Mouse (Mus musculus): ENCODE data around the gene H2-Ab1. TPM values are rescaled to one million over a fixed set of nuclear protein-coding genes. Genes with fewer than 3 reads are reported as not detected.

Gene H2-Ab1
- polyA plus RNA-seq, 1 experiment from 2014 or later: 1.1 TPM

- Histone ChIP-seq H3K27ac (ENCODE audit: low read length) (no peak overlapping the region), H3K4me2 (ENCODE audit: low read length) (no peak overlapping the region), H3K4me3 (ENCODE audit: low read depth, low read length) (no peak overlapping the region), H3K4me1 (ENCODE audit: control insufficient read depth, insufficient read depth, low read length) (0 out of 2 replicates have a peak, but pooled peaks cover 3% of the 10 kb centered on the region), H3K36me3 (ENCODE audit: control insufficient read depth, insufficient read depth, low read length) (no peaks in the 10 kb centered on the region), H3K27me3 (ENCODE audit: control insufficient read depth, insufficient read depth, low read depth, low read length) (no peaks in the 10 kb centered on the region), H3K9ac (ENCODE audit: low read depth, low read length) (no peak overlapping the region), H3K9me3 (replicated peaks; ENCODE audit: control insufficient read depth, low read length, poor library complexity, severe bottlenecking) (no peaks in the 10 kb centered on the region)
- WGBS: 36% methylated on average over 3 of the region's 3 CpGs
- ATAC-seq: no peak
Measured at GRCm38 (mm10) chr17:34313393-34313792, 55.9 kb downstream of the H2-Ab1 start.

- no peak overlapping the region for H3K27ac ChIP-seq (ENCODE audit: low read length)
- H3K36me3 ChIP-seq (ENCODE audit: control insufficient read depth, insufficient read depth, low read length): no peaks in the 10 kb centered on the region
- no peak overlapping the region for H3K9ac ChIP-seq (ENCODE audit: low read depth, low read length)
- H3K4me2 ChIP-seq (ENCODE audit: low read length): no peak overlapping the region
- H3K4me1 ChIP-seq (ENCODE audit: control insufficient read depth, insufficient read depth, low read length): 0 out of 2 replicates have a peak, but pooled peaks cover under 1% of the 10 kb centered on the region
- no peak for ATAC-seq
- H3K27me3 ChIP-seq (ENCODE audit: control insufficient read depth, insufficient read depth, low read depth, low read length): no peaks in the 10 kb centered on the region
- H3K9me3 ChIP-seq (replicated peaks; ENCODE audit: control insufficient read depth, low read length, poor library complexity, severe bottlenecking): no peaks in the 10 kb centered on the region
- WGBS: 69% methylated on average over 9 of the region's 9 CpGs
- H3K4me3 ChIP-seq (ENCODE audit: low read depth, low read length): no peak overlapping the region
Measured at GRCm38 (mm10) chr17:34314286-34314685, 56.8 kb downstream of the H2-Ab1 start.

GRCm38 (mm10) chr17:34315512-34315911 lies 58.0 kb downstream of the H2-Ab1 start:
- no peak overlapping the region for H3K27ac ChIP-seq (ENCODE audit: low read length)
- H3K36me3 ChIP-seq (ENCODE audit: control insufficient read depth, insufficient read depth, low read length): no peaks in the 10 kb centered on the region
- no peak overlapping the region for H3K9ac ChIP-seq (ENCODE audit: low read depth, low read length)
- H3K9me3 ChIP-seq (replicated peaks; ENCODE audit: control insufficient read depth, low read length, poor library complexity, severe bottlenecking): no peaks in the 10 kb centered on the region
- no peaks in the 10 kb centered on the region for H3K27me3 ChIP-seq (ENCODE audit: control insufficient read depth, insufficient read depth, low read depth, low read length)
- 76% methylated on average over 1 of the region's 1 CpGs for WGBS
- no peaks in the 10 kb centered on the region for H3K4me1 ChIP-seq (ENCODE audit: control insufficient read depth, insufficient read depth, low read length)
- no peak for ATAC-seq
- no peak overlapping the region for H3K4me2 ChIP-seq (ENCODE audit: low read length)
- H3K4me3 ChIP-seq (ENCODE audit: low read depth, low read length): no peak overlapping the region

- ATAC-seq: no peak
- Histone ChIP-seq H3K27ac (ENCODE audit: low read length) (no peak overlapping the region), H3K4me1 (ENCODE audit: control insufficient read depth, insufficient read depth, low read length) (no peaks in the 10 kb centered on the region), H3K9ac (ENCODE audit: low read depth, low read length) (no peak overlapping the region), H3K9me3 (replicated peaks; ENCODE audit: control insufficient read depth, low read length, poor library complexity, severe bottlenecking) (no peaks in the 10 kb centered on the region), H3K4me3 (ENCODE audit: low read depth, low read length) (no peak overlapping the region), H3K4me2 (ENCODE audit: low read length) (no peak overlapping the region), H3K36me3 (ENCODE audit: control insufficient read depth, insufficient read depth, low read length) (no peaks in the 10 kb centered on the region), H3K27me3 (ENCODE audit: control insufficient read depth, insufficient read depth, low read depth, low read length) (no peaks in the 10 kb centered on the region)
- WGBS: 81% methylated on average over 2 of the region's 2 CpGs
Measured at GRCm38 (mm10) chr17:34316697-34317096, 59.2 kb downstream of the H2-Ab1 start.

- whole genome bisulfite sequencing: 57% methylated on average over 2 of the region's 2 CpGs
- H3K27ac ChIP-seq (ENCODE audit: low read length): no peak overlapping the region
- no peak overlapping the region for H3K9ac ChIP-seq (ENCODE audit: low read depth, low read length)
- no peaks in the 10 kb centered on the region for H3K4me1 ChIP-seq (ENCODE audit: control insufficient read depth, insufficient read depth, low read length)
- no peaks in the 10 kb centered on the region for H3K9me3 ChIP-seq (replicated peaks; ENCODE audit: control insufficient read depth, low read length, poor library complexity, severe bottlenecking)
- no peak overlapping the region for H3K4me3 ChIP-seq (ENCODE audit: low read depth, low read length)
- no peaks in the 10 kb centered on the region for H3K36me3 ChIP-seq (ENCODE audit: control insufficient read depth, insufficient read depth, low read length)
- no peak for ATAC-seq
- no peaks in the 10 kb centered on the region for H3K27me3 ChIP-seq (ENCODE audit: control insufficient read depth, insufficient read depth, low read depth, low read length)
- no peak overlapping the region for H3K4me2 ChIP-seq (ENCODE audit: low read length)
Measured at GRCm38 (mm10) chr17:34317275-34317674, 59.8 kb downstream of the H2-Ab1 start.

Other genes with a start within 250 kb of the H2-Ab1 start
- 17.9 and 18.2 TPM in 2 replicates for gene Ring1, start 233.0 kb upstream of the H2-Ab1 start, polyA plus RNA-seq (2015; fragmentation: Nextera tagmentation; extraction: Ambion mirVana)
- 60.1 and 61.3 TPM in 2 replicates for gene H2-Ke6, start 229.6 kb upstream of the H2-Ab1 start, polyA plus RNA-seq (2015; fragmentation: Nextera tagmentation; extraction: Ambion mirVana)
- gene Slc39a7, start 226.0 kb upstream of the H2-Ab1 start, polyA plus RNA-seq (2015; fragmentation: Nextera tagmentation; extraction: Ambion mirVana): 163 and 175 TPM in 2 replicates
- gene Rxrb, start 225.9 kb upstream of the H2-Ab1 start, polyA plus RNA-seq (2015; fragmentation: Nextera tagmentation; extraction: Ambion mirVana): 54.0 and 55.9 TPM in 2 replicates
- gene Col11a2, start 218.3 kb upstream of the H2-Ab1 start, polyA plus RNA-seq (2015; fragmentation: Nextera tagmentation; extraction: Ambion mirVana): 3.6 and 4.4 TPM in 2 replicates
- gene H2-Oa, start 165.3 kb upstream of the H2-Ab1 start, polyA plus RNA-seq (2015; fragmentation: Nextera tagmentation; extraction: Ambion mirVana): 0.16 TPM in 1 of 2 replicates, not detected in the other
- gene H2-DMa, start 138.1 kb upstream of the H2-Ab1 start, polyA plus RNA-seq (2015; fragmentation: Nextera tagmentation; extraction: Ambion mirVana): 22.5 and 22.7 TPM in 2 replicates
- gene Brd2, start 135.1 kb upstream of the H2-Ab1 start, polyA plus RNA-seq (2015; fragmentation: Nextera tagmentation; extraction: Ambion mirVana): 117 and 126 TPM in 2 replicates
- gene H2-DMb2, start 114.4 kb upstream of the H2-Ab1 start, polyA plus RNA-seq (2015; fragmentation: Nextera tagmentation; extraction: Ambion mirVana): 0.49 and 0.53 TPM in 2 replicates
- gene H2-DMb1, start 104.6 kb upstream of the H2-Ab1 start, polyA plus RNA-seq (2015; fragmentation: Nextera tagmentation; extraction: Ambion mirVana): 0.69 and 0.88 TPM in 2 replicates
- gene Tap1, start 70.1 kb upstream of the H2-Ab1 start, polyA plus RNA-seq (2015; fragmentation: Nextera tagmentation; extraction: Ambion mirVana): 2.4 and 4.5 TPM in 2 replicates
- 1.1 and 1.7 TPM in 2 replicates for gene Psmb9, start 69.9 kb upstream of the H2-Ab1 start, polyA plus RNA-seq (2015; fragmentation: Nextera tagmentation; extraction: Ambion mirVana)
- 2.2 and 2.8 TPM in 2 replicates for gene Psmb8, start 60.0 kb upstream of the H2-Ab1 start, polyA plus RNA-seq (2015; fragmentation: Nextera tagmentation; extraction: Ambion mirVana)
- gene Tap2, start 54.2 kb upstream of the H2-Ab1 start, polyA plus RNA-seq (2015; fragmentation: Nextera tagmentation; extraction: Ambion mirVana): 1.5 and 2.3 TPM in 2 replicates
- 0.40 TPM in 1 of 2 replicates, not detected in the other for gene H2-Ob, start 18.8 kb upstream of the H2-Ab1 start, polyA plus RNA-seq (2015; fragmentation: Nextera tagmentation; extraction: Ambion mirVana)
- gene H2-Aa, start 30.1 kb downstream of the H2-Ab1 start, polyA plus RNA-seq (2015; fragmentation: Nextera tagmentation; extraction: Ambion mirVana): 0.44 TPM in 1 of 2 replicates, not detected in the other
- 1.9 and 2.8 TPM in 2 replicates for gene H2-Eb1, start 48.2 kb downstream of the H2-Ab1 start, polyA plus RNA-seq (2015; fragmentation: Nextera tagmentation; extraction: Ambion mirVana)
- gene H2-Eb2, start 68.0 kb downstream of the H2-Ab1 start, polyA plus RNA-seq (2015; fragmentation: Nextera tagmentation; extraction: Ambion mirVana): 0.09 and 0.29 TPM in 2 replicates
- 0.06 TPM in 1 of 2 replicates, not detected in the other for gene Btnl2, start 97.1 kb downstream of the H2-Ab1 start, polyA plus RNA-seq (2015; fragmentation: Nextera tagmentation; extraction: Ambion mirVana)
- gene Btnl1, start 119.4 kb downstream of the H2-Ab1 start, polyA plus RNA-seq (2015; fragmentation: Nextera tagmentation; extraction: Ambion mirVana): not detected in 2 replicates
- gene BC051142, start 141.1 kb downstream of the H2-Ab1 start, polyA plus RNA-seq (2015; fragmentation: Nextera tagmentation; extraction: Ambion mirVana): 6.1 and 6.7 TPM in 2 replicates
- not detected in 2 replicates for gene Btnl4, start 219.6 kb downstream of the H2-Ab1 start, polyA plus RNA-seq (2015; fragmentation: Nextera tagmentation; extraction: Ambion mirVana)

Data from midbrain, embryonic 16.5 days (tissue).